Mouse (Mus musculus) frontal cortex, postnatal 36 days (tissue): Measurements from ENCODE around the gene Bean1.
A peak's percentile ranks its signal among the peaks of the same experiment; 100 is the strongest.
"Not testable (repeated sequence)": the region's sequence is repeated elsewhere in the genome, so short reads cannot be mapped to it uniquely, and the experiment has no call there.

Experiments used
- DNase-seq, 2 experiments: peaks; one replicate each; pipeline ENCODE4 v3.0.0; 2022; ENCODE audit warnings: low spot score in 2 of 2

The Bean1 gene

GRCm38 (mm10) chr8:104242038-104242644, 71.9 kb downstream of the Bean1 start:
- no peak for DNase-seq

- no peak for DNase-seq
These were observed 76.4 kb downstream of the Bean1 start for GRCm38 (mm10) chr8:104246621-104247020.

GRCm38 (mm10) chr8:104247054-104247907, 77.0 kb downstream of the Bean1 start:
- no peak for DNase-seq

- DNase-seq: no peak
These were observed 77.7 kb downstream of the Bean1 start for GRCm38 (mm10) chr8:104247908-104248275.

- DNase-seq: peak; percentile 69 to 73
These were observed 78.0 kb downstream of the Bean1 start, which contains the start of gene Tk2 for GRCm38 (mm10) chr8:104248276-104248675. Gene Tk2 (minus strand): TSS chr8:104248558.

- no peak for DNase-seq
These were observed 79.3 kb downstream of the Bean1 start for GRCm38 (mm10) chr8:104249442-104249996.

GRCm38 (mm10) chr8:104250439-104251367, 80.5 kb downstream of the Bean1 start, which contains the start of gene Cklf:
Gene Cklf (plus strand): TSS chr8:104250861.
- DNase-seq: peak; percentile 72 to 82

GRCm38 (mm10) chr8:104251461-104251860, 81.2 kb downstream of the Bean1 start:
- DNase-seq: no peak

GRCm38 (mm10) chr8:104253016-104253415, 82.8 kb downstream of the Bean1 start:
- DNase-seq: no peak

- DNase-seq: not testable (repeated sequence)
These were observed 91.6 kb downstream of the Bean1 start for GRCm38 (mm10) chr8:104261802-104262201.

- not testable (repeated sequence) for DNase-seq
These were observed 94.2 kb downstream of the Bean1 start for GRCm38 (mm10) chr8:104264271-104264935.

GRCm38 (mm10) chr8:104268368-104268767, 98.1 kb downstream of the Bean1 start:
- DNase-seq: no peak
